Mouse (Mus musculus): ENCODE results near the gene Tomm5.
"Not testable (repeated sequence)": the region's sequence is repeated elsewhere in the genome, so short reads cannot be mapped to it uniquely, and the experiment has no call there.

Gene Tomm5

GRCm38 (mm10) chr4:45107601-45108277 is at the start of gene Tomm5:
Gene Tomm5, minus strand, starts transcription at chr4:45108114.
- peak; percentile 93 for DNase-seq (ENCODE audit: low read depth, low spot score)

DNA sequence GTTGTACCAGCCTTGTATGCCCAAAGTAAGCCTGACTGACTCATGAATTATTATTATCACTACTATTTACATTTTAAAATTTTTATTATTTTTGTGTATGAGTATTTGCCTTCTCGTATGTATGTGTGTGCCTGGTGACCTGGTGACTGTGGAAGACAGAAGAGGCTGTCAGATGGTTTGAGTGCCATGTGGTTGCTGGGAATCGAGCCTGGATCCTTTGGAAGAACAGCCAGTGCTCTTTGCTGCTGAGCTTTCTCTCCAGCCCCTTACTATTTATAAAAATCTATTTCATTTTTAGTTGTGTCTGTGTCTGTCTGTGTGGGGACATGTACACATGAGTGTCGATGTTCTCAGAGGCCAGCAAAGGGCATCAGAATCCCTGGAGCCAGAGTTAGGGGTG is 48.5 kb upstream of the Tomm5 start:
- DNase-seq (ENCODE audit: low read depth, low spot score) = no peak

DNA sequence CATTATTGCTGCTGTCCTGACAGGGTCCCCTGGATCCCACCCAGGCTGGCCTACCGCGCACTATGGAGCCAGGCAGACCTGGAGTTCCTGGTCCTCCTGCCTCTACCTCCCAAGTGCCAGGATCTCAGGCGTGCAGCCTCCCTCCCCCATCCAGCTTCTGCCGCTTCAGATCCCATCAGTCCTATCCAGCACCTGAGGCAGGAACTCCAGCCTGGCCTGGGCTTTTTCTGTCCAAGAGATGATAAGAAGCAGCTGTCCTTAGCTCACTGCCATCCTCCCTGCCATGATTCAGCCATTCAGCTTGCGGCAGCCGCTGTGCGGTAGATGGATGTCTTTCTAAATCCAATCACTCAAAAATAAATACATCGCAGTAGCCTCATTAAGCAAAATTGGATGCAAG is 35.1 kb upstream of the Tomm5 start:
- peak; percentile 5 for DNase-seq (ENCODE audit: low read depth, low spot score)

GRCm38 (mm10) chr4:45142411-45142810 is 34.5 kb upstream of the Tomm5 start:
- peak; percentile 6 for DNase-seq (ENCODE audit: low read depth, low spot score)

DNA sequence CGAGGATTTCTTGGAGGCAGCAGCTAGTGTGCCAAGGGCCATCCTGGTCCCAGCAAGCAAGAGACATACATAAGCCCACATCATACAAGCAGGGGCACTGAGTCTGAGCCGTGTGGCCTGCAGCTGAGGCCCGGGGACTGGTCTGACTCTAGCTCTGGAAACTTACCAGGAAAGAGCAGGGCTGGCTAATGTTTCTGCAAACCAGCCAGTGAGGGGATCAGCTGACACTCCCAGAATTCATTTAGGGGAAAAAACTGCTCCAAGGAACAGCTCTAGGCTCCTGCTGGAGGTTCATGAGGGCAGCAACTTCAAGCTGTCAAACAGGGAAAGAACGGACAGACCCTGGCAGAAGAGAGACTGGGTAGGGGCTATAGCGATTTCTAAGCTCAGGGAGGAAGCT is 33.9 kb upstream of the Tomm5 start:
- DNase-seq (ENCODE audit: low read depth, low spot score) = no peak

DNA sequence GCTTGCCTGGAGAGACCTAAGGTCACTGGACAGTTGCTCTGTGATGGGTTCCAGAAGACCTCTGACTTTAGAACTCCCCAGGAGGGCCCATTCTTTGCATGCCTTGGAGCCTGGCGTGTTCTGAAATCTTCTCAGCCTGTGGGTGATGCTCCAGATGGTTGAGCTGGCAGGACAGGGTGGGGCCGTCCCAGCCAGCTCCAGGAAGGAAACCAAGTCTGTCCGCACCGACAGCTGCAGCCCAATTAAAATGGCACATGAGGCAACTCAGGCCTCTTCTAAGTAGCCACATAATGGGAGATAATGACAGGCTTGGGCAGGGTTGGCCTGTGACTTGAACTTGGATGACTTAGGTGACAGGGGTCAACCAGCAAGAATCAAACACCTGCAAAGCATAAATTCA is 29.7 kb upstream of the Tomm5 start:
- DNase-seq (ENCODE audit: low read depth, low spot score) = no peak

DNA sequence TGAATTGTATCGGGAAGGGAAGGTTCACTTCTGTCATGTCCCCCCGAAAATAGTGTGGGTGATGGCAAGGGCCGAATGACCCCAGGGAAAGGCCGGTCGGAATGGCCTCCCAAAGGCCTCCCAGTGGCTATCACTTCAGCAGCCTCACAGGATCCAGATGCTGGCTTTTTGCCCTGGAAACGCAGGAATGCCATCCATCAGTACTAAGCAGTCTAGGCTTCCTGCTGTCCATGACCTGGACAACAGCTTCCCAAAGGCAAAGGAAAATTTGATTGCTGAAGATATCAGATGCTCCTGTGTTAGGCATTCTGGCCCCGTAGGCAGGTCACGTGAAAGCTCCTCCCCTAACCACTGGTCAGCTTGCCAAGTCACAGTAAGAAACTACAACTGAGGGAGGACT is 26.6 kb upstream of the Tomm5 start:
- peak; percentile 5 for DNase-seq (ENCODE audit: low read depth, low spot score)

DNA sequence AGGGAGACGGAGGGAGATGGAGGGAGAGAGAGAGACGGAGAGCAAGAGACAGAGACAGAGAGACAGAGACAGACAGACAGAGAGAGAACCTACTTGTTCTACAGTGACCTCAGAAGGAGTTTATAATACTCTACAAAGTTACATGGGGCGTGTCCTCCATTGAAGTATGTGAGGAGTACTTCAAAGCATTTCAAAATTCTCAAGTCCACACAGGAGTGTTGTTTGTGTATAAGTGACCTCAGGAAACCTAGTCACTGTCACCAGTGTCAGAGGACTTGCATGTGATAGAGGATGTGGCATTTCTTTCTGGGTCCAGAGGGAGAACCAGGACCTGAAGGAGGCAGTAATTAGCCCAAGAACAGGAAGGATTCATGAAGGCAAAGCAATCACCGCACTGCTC is 23.1 kb upstream of the Tomm5 start:
- DNase-seq (ENCODE audit: low read depth, low spot score) = no peak

GRCm38 (mm10) chr4:45121311-45121710 is 13.4 kb upstream of the Tomm5 start:
- no peak for DNase-seq (ENCODE audit: low read depth, low spot score)

GRCm38 (mm10) chr4:45108456-45109110 is 669 bp upstream of the Tomm5 start:
- no peak for DNase-seq (ENCODE audit: low read depth, low spot score)

- DNase-seq (ENCODE audit: low read depth, low spot score) = no peak
Observed at GRCm38 (mm10) chr4:45107066-45107465, 848 bp downstream of the Tomm5 start.

DNA sequence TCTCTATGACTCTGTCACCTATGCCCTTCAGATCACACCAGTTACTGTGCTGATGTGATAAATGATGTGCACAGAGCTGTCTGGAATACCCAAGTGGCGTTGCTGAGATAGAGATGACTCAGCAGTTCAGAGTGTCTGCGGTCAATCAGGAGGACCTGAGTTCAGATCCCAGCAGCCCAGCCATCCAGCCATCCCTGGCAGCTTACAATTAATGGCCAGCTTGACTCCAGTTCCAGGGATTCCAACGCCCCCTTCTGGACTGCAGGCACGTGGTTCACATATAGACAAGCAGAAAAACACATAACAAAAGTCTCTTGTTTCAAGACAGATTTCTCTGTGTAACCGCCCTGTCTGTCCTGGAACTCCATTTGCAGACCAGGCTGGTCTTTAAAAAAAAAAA is 1.5 kb downstream of the Tomm5 start:
- DNase-seq (ENCODE audit: low read depth, low spot score) = peak; percentile 14

DNA sequence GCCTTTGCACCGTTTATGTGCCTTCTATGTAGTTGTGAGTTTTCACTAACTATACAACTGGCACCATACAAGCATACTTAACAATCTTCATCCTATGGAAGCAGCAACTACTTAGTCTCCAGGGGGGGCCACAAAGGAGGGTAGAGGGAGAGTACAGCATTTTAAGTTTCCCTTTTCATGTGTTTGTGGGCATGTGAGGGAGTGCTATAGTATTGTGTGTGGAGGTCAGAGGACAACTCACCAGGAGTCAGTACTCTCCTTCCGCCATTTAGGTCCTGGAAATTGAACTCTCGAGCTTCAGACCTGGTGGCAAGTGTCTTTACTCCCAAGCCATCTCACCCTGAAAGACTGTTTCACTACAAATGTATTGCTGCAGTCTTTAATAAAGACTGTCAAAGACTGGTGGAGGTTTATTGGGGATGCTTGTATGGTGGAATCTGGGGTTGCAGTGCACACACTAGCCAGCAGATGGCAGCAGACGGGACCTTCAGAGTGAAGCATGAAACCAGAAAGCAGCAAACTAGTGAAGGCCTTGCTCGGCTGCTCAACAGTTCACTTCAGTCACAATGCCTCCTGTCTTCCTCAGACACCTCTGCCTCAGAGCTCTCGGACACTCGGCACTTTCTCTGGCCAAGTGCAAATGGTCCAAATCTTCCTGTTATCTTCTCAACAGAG is 10.6 kb downstream of the Tomm5 start:
- peak; percentile 81 for DNase-seq (ENCODE audit: low read depth, low spot score)

GRCm38 (mm10) chr4:45084895-45085290 is 23.0 kb downstream of the Tomm5 start:
- DNase-seq (ENCODE audit: low read depth, low spot score) = no peak

- DNase-seq (ENCODE audit: low read depth, low spot score) = peak; percentile 94
Observed at GRCm38 (mm10) chr4:45084021-45084894, 23.7 kb downstream of the Tomm5 start, which contains the start of gene Fbxo10. Gene Fbxo10, minus strand, starts transcription at chr4:45084604.

DNA sequence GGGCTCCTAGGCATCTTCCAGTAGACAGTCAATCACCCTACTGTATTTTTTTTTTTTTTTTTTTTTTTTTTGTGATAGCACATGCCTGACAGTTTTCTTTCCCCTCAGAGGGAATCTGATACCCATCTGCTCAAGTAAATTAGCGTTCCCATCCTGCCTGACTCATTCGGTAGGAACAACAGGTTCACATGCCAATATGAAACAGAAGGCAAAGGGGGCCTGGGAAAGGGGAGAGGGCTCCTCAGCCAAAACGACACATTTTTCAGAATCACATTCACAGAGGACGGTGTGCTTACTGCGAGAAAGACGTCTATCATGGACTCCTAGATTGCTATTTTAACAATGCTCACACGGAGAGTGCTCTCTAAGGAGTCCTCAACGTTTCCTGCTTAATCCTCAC is 24.4 kb downstream of the Tomm5 start:
- peak; percentile 25 for DNase-seq (ENCODE audit: low read depth, low spot score)

GRCm38 (mm10) chr4:45082951-45083350 is 25.0 kb downstream of the Tomm5 start:
- DNase-seq (ENCODE audit: low read depth, low spot score) = peak; percentile 12

DNA sequence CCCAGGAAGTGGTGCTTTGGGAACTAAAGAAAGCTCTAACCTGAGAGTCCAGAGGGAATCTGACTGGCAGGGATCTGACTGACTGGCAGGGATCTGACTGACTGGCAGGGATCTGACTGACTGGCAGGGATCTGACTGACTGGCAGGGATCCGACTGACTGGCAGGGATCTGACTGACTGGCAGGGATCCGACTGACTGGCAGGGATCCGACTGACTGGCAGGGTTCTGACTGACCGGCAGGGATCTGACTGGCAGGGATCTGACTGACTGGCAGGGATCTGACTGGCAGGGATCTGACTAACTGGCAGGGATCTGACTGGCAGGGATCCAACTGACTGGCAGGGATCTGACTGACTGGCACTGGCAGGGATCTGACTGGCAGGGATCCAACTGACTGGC is 26.9 kb downstream of the Tomm5 start:
- DNase-seq (ENCODE audit: low read depth, low spot score) = not testable (repeated sequence)

- DNase-seq (ENCODE audit: low read depth, low spot score) = no peak
Observed at GRCm38 (mm10) chr4:45073544-45073943, 34.4 kb downstream of the Tomm5 start.

DNA sequence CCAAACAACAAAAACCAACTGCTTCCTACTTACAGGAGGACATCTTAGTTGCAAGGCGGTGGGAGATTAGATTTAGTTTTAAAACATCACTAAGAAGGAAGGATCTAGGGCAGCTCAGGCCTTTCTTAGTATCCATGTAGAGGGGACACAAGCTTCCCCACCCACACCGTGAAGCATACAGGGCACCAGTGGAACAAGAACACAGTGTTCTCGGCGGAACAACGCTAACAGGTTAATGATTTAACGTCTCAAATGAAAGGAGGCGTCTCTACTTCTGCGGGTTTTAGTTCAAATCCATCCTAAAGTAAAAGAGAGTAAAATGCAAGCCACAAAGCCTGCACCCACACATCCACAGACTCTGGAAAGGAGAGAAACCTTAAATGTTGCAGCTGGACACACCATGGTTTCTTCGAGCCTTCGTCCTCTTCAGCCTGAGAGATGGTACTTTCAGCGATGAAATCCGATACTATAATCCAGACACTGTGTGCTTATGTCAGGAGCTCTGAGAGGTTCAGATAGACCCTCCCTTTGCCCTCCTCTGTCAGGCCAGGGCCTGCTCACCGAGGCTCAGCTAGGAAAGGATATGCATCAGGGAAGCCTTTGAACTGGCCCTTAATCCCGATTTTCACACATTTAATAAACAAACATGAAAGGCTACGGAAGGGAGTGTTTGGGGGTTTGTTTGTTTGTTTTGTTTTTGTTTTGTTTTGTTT is 35.5 kb downstream of the Tomm5 start:
- peak; percentile 19 for DNase-seq (ENCODE audit: low read depth, low spot score)

- no peak for DNase-seq (ENCODE audit: low read depth, low spot score)
Observed at GRCm38 (mm10) chr4:45067742-45068141, 40.2 kb downstream of the Tomm5 start.

Measured in mesoderm, embryonic 11.5 days (tissue).